Mouse (Mus musculus): ENCODE measurements at regions not wholly inside any gene's neighbourhood (a gene's known extent, or its start where the extent isn't known, plus 50 kb on each side); places are given as distances from the start of the nearest gene placed in this dataset.

DNA sequence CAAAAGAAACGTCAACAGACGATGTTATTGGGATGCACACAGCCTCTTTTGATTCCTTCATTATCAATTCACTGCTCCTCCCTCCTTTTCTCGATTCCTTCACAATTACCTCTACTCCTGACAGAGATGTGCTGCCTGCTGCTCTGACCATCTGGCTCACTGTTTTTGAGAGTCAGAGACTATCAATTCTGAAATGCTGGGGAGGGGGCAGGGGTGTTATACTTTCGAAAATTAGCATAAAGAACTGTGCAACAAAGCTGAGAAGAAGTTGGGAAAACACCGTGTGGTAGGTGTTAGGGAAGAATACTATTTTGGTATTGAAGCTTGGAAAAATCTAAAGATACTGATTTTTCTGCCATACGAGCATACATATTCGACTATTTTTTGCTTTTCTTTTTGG is 96.4 kb downstream of the Nedd1 start:
- DNase-seq: no peak

DNA sequence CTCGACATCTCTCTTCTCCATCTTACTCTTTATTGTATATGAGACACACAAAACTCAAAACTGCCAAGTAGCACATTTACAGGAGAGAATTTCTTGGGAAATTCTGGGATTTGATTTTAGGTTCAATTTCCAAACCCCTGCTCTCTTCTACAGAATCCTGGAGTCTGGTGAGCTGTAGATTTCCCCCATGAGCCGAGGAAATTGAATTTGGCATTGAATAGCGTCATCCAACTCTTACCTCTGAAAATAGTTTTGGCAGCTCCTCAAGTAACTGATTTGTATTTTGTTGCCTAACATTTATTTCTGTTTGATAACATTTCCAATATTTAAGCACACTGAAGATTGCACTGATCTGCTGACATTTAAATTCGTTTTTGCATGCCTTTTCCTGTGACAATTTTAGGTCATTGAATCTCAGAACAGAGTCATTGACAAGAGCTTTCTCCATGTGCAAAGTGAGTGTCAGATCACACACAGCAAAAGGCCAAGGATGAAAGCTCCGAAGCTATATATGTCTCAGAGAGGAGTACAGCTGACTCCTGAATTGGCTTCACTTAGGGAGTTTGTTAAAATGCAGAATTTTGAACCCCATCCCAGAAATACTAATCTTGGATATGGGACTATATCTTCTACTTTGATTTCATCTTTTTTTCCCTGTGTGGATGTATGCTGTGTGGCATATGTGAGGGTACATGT is 106.4 kb downstream of the Nedd1 start:
- no peak for DNase-seq

DNA sequence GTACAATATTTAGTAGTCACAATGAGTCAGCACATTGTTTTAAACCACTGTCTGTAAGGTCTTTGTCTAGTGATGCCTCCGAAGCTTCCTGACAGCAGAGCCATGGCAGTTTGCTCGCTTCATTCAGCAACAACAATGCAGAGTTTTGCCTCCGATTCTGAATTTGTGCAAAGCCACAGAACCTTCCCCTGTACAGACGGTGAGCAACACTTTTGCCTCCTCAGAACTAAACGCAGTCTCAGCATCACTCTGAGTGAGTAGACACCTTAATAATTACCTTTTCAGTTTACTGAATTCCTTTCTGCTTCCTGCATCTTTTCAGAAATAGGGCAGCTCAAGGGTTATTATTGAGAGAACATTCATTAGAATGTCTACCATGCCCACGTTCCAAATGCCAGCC is 107.9 kb downstream of the Nedd1 start:
- no peak for DNase-seq

DNA sequence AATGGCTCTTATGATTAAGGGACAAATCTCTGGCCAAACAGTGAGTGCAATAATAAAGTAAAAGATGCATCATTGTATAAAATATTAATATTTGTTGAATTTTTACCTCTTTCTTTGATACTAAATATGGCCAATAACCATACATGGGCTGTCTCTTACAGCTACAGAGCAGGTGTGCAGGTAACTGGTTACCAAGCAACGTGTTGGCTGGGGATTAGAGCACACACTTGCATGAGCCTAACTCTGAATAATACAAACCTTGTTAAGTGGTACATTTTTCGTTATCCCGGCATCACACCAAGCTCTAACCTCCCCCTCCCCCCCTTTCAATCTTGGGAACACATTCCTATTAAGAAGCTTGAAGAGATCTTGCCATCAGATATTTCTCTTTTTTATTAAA is 111.2 kb downstream of the Nedd1 start:
- DNase-seq: no peak

DNA sequence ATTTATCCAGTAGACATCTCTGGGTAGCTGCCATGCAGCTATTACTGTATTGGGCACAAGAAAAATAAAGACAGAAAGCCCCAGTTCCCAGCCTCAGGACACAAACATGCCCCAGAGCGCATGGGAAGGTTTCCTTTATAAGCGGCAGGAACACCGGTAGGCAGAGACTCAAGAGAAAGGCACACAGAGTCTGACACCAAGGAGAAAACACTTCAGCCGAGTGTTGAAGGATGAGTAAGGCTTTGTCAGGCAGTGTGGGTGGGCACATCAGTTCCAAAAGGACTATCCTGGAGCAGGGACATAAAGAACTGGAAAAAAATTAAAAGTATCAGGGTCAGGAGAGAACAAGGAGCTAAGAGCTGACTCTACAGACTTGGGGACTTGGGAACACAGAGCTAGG is 115.5 kb downstream of the Nedd1 start:
- no peak for DNase-seq

DNA sequence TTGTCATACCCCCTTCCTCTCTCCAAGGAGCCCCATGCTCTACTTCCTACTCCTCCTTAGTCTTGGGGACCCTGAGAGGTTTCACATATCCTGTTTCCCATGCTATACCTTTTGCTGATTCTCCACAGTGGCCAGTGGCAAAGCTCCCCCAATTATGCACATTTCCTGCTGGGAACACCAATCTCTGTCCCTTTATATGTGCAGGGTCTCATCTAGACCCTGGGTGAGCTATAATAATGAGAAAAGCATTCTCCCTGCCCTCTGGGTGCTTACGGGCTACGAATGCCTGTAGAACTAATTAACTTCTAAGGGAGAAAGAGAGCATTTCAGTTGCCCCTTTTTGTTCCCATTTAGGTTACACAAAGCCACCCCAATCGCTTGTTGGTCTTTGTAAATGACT is 116.6 kb downstream of the Nedd1 start:
- no peak for DNase-seq

DNA sequence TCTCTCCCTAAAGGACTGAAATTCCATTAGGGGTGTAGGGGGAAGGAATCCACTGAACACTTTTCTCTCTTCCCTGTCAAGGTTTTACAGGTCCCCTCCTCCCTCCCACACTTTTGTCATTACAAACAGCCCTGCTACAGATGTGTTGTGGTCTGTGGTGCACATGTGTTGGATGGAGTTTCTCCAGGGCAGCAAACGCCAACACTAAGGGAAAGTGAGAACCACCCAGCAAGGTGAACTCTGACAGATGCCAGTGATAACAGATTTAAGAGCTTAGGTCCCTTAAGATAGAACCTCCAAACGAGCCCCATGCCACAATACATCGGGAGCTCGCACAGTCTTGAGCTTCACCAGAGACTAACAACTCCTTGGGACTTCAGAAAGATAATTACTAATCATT is 122.1 kb downstream of the Nedd1 start:
- no peak for DNase-seq

DNA sequence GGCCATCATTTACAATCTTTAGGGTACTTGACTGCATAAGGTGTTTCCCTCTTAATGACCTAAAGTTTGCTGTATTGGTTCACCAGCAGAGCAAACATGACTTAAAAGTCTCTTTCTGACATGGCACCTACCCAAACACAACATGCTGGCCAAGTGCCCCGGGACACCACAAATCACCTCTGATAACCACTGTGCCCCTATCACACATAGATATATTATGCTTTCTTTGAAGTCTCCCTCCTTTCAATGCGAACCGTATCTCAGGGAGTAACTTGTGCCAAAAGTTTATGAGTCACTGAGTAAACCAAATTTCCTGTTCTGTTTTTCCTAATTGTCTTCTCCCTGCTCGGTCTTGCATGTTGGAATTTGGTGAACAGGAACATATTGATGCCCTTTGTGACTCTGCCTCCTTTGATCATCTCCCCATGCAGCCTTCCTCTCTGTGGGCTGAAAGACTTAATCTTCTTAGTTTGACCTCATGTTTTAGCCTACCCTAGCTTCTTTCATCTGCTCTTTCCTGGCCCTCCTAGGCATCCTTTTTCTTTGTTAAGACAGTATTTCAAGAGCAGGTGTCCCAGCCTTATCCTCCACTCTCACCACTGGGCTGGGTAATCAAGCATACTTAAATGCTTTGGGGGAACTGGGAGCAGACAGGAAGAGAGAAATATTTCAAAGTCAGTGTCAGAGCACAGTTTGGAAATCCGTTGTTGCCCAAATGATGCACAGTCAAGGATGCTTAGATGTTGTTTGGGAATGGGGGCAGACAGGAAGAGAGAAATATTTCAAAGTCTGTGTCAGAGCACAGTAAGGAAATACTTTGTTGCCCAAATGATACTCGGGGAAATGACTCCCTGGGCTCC is 126.5 kb downstream of the Nedd1 start:
- no peak for DNase-seq

DNA sequence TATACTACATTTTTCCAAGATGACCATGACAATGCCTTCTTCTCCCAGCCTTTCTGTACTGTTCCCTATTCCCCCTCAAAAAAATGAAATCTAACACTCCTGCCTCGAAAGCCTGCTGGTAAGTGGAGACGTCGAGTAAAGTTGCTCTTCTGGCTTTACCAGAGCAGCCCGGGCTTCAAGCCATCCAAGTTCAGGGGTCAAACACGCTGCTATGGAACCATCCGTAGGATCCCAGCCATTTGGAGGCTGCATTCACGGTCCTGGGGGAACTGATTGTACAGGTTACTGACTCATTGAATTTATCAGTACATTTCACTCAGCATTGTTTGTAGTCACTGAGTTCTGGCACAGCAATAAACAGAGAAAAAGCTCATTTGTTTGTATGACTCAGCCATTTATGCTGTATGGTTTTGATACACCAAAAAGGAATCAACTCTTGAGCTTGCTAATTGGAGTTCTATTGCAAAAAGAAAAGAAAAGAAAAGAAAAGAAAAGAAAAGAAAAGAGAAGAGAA is 128.2 kb downstream of the Nedd1 start:
- DNase-seq: no peak

DNA sequence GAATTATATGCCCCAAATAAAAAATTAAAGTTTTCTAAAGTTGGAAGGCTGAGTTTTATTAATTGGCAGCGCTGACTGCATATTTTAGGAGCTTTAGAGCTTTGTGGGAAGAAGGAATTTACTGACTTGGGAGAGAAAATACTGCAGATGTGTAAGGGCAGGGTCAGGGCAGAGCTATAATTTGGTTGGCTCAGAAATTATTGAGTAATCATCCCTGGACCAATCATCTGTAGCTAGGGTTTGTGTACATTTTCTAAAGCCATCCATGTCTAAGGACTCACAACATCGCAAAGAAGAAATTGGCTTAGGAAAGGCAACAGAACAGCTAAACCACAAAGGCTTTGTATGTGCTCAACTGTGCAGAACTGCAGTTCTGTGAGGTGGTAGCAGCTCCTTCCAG is 143.3 kb downstream of the Nedd1 start:
- DNase-seq: no peak

DNA sequence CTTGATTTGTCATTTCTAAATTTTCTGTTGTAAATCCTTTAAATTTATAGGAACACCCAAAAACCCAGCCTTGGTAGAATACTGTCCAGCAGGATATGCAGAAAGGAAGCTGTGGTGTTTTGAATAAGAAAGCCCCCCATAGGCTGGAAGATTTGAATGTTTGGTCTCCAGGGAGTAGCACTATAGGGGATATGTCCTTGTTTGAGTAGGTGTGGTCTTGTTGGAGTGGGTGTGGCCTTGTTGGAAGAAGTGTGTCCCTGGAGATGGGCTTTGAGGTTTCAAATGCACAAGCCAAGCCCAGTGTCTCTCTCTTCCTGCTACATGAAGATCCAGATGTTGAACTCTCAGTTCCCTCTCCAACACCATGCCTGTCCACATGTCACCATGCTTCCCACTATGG is 151.7 kb downstream of the Nedd1 start:
- DNase-seq: no peak

DNA sequence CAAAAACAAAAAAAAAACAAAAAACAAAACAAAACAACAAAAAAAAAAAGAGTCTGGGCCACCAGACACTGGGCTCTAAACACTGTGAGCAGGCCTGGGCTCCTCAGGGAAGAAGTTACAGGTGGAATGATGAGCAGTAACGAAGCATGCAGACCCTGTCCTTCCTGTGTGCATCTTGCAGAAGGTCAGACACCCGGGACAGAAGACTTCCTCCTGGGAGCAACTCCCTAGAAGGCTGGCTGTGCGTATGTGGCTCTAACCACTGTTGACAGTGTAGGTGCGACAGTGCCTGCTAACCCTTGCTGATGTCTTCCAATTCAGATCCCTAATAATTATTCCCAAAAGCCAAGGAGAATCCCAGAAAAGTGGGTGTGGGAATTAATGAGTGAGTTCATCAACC is 164.8 kb downstream of the Nedd1 start:
- no peak for DNase-seq

DNA sequence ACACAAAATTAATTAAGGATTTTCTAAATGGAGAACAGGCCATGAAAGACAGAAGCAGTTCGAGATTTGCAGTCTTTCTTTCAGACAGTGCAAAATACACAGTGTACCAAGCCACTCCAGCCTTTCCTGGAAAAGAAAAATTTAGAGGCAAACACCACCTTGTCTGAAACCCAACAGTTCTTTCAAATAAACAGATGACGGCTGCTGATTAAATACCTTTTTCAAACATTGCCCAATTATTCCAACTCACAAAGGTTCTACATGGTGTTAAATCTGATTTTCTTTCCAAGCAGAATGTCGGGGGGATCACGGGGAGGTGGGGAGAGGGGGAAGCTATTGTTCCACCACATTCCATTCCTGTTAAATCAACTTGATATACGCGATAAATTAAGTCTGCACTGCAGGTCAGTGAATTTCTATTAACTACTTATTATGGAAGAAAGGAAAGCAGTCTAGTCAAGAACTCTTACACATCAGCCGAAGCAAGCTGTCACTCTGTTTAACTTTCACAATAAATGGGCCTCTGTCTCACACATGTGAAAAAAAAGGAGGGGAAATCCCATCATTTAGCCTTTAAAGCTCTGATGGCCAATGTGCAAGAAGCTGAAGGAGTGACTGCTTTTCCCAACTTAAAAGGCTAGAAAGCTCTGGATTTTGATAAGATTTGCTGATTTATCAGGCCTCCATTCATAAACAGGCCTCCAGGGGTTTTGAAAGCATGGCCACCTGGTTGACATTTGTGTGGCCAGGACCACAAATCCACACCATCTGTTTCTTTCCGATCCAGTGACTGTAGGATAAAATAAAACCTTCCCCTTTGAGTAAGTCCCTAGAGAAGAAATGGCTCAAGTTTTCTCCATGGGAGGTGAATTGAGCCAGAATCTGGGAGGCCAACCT is 165.4 kb downstream of the Nedd1 start:
- DNase-seq: no peak

DNA sequence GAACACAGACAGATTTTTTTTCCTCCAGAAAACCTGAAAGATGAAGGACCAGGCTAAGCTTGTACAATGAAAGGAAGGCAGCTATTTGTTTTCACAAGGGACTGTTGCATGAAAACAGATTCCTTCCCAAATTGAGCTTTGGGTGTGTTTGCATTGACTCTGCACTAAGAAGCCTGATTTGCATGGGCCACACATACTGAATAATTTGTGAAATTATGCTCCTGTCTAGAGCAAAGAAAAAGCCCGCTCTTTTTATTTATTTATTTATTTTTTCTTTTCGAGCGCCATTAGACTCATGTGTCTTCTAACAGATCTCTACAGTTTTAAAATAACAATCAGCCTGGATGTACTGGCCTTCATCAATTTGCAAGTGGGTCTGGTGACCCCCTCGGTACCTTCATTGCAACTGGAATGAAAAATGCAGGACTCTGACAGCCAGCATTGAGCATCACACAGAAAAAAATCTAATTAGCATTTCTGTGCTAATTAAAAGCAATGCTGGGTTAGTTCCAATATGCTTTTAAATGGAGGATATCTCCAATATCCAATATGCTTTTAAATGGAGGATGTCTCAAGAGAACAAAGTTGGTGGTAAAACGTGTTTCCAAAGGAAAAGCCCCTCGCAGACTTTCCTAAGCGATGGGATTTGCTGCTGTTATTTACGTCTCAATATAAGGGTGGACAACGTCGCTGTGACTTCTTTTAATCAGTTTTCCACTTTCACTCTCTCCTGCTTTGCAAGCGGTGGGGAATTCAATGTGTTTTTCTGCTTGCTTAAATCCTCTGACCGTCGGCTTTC is 166.3 kb downstream of the Nedd1 start:
- no peak for DNase-seq

DNA sequence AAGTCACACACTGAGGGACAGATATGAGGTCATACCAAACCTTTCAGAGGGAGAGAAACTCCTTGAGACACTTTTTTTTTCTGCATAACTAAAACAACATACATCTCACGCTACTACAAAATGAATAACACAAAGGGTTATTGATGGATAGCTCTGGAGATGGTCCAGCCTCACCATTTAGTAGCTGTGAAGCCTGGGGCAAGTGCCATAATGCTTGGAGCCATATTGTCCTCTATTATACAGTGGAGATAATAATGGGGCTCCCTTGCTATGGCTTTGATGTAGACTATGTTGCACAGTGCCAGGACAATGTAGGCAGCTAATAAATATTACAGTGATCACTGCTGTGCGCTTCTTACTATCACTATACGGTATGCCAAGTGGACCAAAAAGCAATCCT is 168.3 kb downstream of the Nedd1 start:
- DNase-seq: no peak

DNA sequence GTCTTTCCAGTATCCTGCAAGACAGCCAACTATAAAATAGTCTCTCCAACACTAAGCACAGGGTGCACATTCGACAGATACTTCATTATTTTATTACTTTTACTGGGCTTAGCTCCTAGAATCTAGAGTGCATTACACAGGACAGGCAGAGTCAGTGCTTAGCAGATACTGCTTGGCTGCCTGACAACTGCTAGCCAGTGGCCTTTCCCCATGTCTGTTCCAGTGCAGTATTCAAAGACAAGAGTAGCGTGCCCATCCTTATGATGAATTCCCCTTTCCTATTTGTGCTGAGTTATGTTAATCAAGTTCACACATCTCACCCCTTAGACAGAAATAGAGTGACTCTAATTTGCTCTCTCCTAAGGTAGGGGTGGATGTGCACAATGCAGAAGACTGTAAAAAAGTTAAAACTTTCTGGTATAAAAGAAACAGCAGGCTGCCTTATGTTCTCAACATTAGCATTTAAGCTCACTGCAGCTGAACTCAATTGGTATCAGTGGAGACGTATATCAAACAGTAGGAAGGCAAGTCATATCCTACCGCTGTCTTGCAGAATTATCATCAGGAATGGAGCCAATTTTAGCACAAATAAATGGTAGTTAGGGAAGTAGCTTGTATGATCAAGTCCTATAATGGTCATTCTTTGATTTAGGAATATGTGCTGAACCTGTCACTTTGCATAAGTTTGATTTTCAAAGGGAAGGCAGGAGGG is 173.2 kb downstream of the Nedd1 start:
- no peak for DNase-seq

DNA sequence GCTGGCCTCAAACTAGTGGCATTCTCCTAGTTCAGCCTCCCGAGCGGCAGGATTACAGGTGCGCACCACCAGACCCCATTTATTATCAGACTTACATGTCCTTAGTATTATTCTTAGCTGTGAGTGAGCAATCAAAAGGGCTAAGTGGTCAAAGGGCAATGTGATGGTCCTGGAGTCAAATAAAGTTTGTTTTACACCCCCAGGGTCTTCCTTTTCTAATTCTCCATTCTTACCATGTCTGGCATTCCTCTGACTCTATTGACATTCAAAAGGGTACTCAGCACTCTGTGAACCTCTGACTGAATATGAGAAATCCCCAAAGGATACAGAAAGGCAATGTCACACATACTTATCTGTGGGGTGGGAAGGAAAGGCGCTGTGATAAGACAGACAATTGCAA is 183.8 kb downstream of the Nedd1 start:
- no peak for DNase-seq

DNA sequence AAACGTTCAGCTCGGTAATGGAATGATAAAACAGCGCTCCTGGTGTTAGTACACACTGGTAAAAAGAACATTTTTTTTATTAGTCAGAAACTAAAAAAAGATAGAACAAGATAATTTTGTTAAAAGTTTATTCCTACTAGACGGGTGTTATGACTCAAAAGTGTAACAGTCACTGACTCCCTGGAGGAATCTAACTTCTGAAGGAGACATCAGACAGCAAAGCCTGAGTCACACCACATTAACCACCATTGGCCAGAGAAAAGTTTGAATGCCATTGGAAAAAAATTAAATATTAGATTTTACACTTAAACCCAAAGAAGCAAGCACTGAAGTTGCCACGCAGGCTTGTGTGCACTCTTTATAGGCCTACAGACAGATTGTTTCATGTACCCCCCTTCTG is 205.3 kb downstream of the Nedd1 start:
- DNase-seq: no peak

DNA sequence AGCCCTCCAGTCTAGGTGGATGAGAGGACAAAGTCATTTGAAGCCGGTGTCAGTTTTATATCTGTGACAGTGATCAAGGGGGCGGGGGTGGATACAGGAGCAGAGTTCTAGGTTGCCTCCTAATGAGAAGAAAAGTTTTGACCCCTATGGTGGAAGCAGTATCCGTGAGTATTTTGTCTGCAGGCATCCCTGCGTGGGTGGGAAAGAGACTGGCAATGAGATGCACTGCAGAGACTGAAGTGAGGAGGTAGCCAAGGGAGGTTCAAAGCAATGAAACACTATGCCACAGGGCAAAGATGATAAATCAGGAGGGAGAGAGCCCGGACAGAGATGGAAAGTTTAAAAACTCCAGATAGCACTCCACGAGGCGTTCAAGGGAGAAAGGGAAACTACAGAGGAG is 210.5 kb downstream of the Nedd1 start:
- DNase-seq: no peak

DNA sequence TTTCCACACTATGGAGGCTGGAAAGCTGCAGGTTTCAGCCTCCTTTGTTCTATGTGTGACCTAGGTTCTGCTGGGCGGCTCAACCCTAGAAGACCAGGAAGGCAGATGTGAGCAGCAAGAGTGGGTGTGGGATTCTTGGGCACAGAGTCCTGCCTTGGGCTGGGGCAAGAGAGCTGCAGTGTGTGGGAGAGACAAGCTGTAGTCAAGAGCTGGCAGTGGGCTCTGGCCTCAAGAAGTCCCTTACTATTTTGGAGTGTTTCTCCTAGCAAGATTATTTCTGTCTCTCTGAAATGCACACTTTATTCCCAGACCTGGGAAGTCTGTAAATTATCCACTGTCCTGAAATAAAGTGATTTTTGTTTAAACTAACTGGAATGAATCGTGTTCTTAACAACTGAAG is 211.5 kb downstream of the Nedd1 start:
- DNase-seq: no peak

DNA sequence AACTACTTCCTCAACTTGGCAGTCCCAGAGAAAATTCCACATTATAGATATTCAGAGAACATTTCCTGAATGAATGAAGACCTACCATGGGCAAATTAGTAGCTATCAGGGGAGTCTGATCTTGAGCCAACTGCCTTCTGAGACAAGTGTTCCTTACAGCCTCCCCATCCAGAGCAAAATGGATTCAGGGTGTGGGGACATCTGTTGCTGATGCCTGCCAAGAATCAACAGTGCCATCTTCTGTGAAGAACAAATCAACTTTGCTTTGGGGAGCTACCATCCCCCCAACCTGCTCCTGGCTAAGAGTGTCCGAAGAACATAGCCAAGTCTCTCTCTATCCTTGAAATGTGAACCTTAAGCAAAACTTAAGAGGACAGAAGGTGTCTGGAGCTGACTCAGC is 217.9 kb downstream of the Nedd1 start:
- DNase-seq: no peak

DNA sequence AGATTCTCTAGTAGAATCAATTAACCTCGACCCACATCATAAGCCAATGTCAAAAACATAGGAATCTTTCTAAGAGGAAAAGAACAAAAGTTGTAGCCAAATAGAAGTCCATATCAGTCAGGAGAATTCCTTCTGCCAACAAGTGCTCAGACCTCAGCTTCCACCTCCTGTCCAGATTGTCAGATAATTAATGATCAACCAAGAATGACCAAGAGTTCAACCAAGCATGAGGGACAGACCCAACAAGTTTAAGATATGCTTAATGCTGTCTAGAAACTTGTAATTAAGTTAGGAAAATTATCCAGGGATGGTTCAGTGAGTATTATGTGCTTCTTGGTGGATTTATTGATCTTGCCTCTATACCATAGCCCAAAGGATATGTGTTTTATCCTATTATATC is 238.6 kb downstream of the Nedd1 start:
- no peak for DNase-seq

All from kidney, adult 18-20 months (tissue).